Mouse (Mus musculus) lung, adult 18-20 months (tissue): ENCODE measurements around the gene Tstd2.

Experiments
- DNase-seq, 2 experiments: peaks; one replicate each; pipeline ENCODE4 v3.0.0; 2022; ENCODE audit warnings: mixed read lengths in 2 of 2

The Tstd2 gene

GRCm38 (mm10) chr4:46117536-46117935 lies 21.0 kb downstream of the Tstd2 start:
- no peak for DNase-seq

GRCm38 (mm10) chr4:46116544-46117175 lies 21.8 kb downstream of the Tstd2 start:
- no peak for DNase-seq

GRCm38 (mm10) chr4:46115308-46115707 lies 23.2 kb downstream of the Tstd2 start:
- no peak for DNase-seq

GRCm38 (mm10) chr4:46111361-46111760 lies 27.1 kb downstream of the Tstd2 start:
- DNase-seq, result no peak

- DNase-seq, result no peak
These were observed 28.4 kb downstream of the Tstd2 start for GRCm38 (mm10) chr4:46110084-46110483.

GRCm38 (mm10) chr4:46102078-46102769 lies 36.3 kb downstream of the Tstd2 start:
- DNase-seq, result no peak

GRCm38 (mm10) chr4:46101211-46101711 lies 37.2 kb downstream of the Tstd2 start:
- no peak for DNase-seq

GRCm38 (mm10) chr4:46100539-46100938 lies 38.0 kb downstream of the Tstd2 start:
- no peak for DNase-seq

- no peak for DNase-seq
These were observed 39.4 kb downstream of the Tstd2 start for GRCm38 (mm10) chr4:46099132-46099531.

GRCm38 (mm10) chr4:46097591-46097990 lies 40.9 kb downstream of the Tstd2 start:
- DNase-seq, result no peak

GRCm38 (mm10) chr4:46096546-46096945 lies 41.9 kb downstream of the Tstd2 start:
- no peak for DNase-seq

GRCm38 (mm10) chr4:46095826-46096159 lies 42.7 kb downstream of the Tstd2 start:
- no peak for DNase-seq

GRCm38 (mm10) chr4:46094916-46095825 lies 43.3 kb downstream of the Tstd2 start:
- no peak for DNase-seq

GRCm38 (mm10) chr4:46092429-46093076 lies 45.9 kb downstream of the Tstd2 start:
- DNase-seq, result no peak

GRCm38 (mm10) chr4:46089524-46090125 lies 48.9 kb downstream of the Tstd2 start:
- no peak for DNase-seq

GRCm38 (mm10) chr4:46087852-46088251 lies 50.6 kb downstream of the Tstd2 start:
- peak; percentile 51 to 62 for DNase-seq

- no peak for DNase-seq
These were observed 51.1 kb downstream of the Tstd2 start for GRCm38 (mm10) chr4:46087427-46087771.

GRCm38 (mm10) chr4:46086718-46087426 lies 51.6 kb downstream of the Tstd2 start:
- peak in 1 of 2 experiments; percentile 30 for DNase-seq

- DNase-seq, result no peak
These were observed 53.2 kb downstream of the Tstd2 start for GRCm38 (mm10) chr4:46085223-46085811.

GRCm38 (mm10) chr4:46084416-46085172 lies 53.9 kb downstream of the Tstd2 start:
- DNase-seq, result no peak

GRCm38 (mm10) chr4:46082555-46082954 lies 55.9 kb downstream of the Tstd2 start:
- DNase-seq, result no peak
